Mouse (Mus musculus) left cerebral cortex, postnatal 10 days (tissue): ENCODE measurements at regions not wholly inside any gene's neighbourhood (a gene's known extent, or its start where the extent isn't known, plus 50 kb on each side); places are given as distances from the start of the nearest gene placed in this dataset.

ENCODE experiments used
- DNase-seq, 2 experiments: peaks; one replicate each; pipeline ENCODE4 v3.0.0; 2021 to 2022; ENCODE audit warnings: low spot score in 2 of 2, mixed read lengths in 1 of 2; ENCODE audit errors: extremely low spot score in 1 of 2
- intact Hi-C: fragments of 180-260 bp; cut with DNase I; formaldehyde crosslinking; loops from one replicate; pipeline ENCODE4 v1.15.1; 2025

DNA sequence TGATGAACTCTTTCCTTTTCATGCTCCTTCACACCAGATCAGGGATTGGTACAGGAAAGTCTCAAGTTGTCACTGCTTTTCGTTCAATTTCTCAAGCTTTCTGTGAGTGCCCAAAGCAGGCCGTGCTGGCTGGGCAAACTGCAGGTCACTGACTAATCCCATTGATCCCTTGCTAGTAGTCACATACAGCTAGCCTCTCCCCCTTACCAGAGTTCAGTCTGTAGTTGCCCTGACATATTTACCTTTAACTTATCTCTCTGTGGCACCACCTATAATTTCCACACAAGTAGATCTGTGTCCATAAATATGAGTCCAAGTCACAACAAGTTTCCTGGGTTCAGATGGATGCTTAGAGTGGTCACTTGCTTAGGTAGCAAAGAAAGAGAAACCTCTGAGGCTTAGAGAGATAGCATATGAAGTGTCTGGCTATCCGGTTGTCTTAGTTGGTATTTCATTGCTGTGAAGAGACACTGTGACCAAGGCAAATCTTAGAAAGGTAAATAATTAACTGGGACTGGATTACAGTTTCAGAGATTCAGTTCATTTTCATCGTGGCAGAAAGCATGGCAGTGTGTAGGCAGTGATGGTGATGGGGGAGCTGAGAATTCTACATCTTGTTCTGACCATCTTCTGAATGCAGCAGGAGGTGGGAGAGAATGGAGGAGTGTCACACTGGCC lies 362.8 kb upstream of the Pcsk5 start:
- no peak for DNase-seq
- intact Hi-C loops: no loop called here

DNA sequence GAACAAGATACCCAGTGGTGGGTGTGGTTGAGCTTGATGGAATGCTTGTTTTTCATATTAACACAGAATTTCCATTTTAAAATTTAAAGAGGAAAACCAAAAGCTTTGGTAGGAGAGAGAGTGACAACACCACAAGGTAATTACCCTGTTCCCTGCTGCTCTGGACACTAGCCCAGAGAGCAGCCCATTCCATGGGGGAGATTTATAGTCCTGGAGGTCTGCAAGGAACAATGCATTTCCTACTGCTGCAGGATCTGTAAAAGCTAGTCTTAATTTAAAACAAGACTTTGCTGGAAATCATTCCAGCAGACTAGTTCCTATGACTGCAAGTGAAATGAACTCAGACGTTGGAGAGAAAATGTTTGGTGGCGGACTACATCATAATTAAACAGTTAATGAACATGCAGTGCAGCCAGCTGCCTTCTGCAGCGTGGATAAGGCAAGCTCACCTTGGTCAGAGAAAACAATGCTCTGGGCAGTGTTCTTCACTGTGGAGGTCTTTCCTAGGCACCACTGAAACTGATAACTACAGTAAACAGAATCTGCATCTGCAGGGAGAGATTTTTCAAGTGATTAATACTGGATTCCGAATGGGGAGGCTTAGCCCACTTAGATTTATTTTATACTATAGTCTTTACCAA lies 351.8 kb upstream of the Pcsk5 start:
- intact Hi-C loops: no loop called here
- no peak for DNase-seq

DNA sequence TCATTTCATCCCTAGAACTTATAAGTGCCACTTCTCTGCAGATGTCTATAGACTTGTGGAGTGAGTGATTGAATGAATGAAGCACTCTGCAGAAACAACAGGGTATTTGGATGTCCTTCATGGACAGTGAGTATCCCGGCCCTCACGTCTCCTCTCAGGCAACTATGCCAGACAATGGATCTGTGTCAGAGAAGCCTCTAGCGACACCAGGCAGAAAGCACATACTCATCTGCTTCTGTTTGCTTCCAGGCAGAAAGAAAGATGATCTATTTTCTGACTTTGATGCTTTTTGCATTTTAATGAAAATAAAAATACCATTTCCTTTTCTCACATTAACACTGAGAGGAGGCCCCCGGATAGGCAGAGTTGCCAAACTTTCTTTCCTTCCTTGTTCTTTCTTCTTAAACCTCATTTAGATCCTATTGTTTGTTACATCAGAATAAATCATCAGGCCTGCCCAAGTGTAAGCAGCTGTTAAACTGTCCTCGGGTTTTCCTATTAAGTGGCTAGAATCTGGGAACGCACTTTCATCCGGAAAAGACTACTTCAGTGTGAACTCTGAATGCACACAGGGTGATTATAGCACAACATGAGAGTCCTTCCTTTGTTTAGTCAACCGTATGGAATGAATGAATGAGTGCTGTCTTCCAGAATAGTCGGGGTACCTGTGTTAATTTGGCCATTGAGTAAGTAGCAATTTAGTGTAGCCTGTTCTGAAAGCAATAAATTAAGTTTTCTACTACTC lies 350.9 kb upstream of the Pcsk5 start:
- intact Hi-C loops: no loop called here
- DNase-seq: no peak

DNA sequence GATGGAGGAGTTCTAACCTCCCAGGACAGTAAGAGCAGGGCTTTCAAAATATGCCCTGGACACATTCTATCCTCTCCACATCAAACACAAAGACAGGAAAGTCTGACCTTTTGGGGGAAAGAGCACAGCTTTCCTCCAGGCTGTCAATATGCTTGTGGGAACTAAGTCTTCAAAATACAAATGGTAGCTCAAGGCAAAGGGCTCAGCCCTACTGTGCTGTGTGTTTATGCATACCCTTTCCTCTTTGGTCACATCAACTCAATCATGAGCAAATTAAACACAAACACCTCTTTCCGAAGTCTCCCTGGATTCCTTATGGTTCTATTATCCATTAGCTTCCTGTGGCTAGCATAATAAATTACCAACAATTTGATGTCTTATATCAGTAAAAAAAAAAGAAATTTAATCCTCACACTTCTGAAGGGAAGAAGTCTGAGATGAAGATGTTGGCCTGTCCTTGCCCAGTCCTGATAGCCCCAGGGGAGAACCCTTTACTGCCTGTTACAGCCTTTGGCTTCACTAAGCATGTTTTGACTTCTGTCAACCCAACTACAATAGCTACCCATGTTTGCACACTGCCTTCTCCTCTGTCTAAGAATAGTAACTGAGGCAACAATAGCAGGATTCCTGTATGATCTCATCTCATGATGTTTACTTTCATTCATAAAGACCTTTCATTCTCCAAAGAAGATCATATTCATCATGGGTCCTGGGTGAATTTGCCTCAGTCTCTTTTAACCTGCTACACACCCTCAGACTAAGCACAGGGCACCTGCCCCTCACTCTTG lies 348.5 kb upstream of the Pcsk5 start:
- DNase-seq: no peak
- intact Hi-C loops: no loop called here

DNA sequence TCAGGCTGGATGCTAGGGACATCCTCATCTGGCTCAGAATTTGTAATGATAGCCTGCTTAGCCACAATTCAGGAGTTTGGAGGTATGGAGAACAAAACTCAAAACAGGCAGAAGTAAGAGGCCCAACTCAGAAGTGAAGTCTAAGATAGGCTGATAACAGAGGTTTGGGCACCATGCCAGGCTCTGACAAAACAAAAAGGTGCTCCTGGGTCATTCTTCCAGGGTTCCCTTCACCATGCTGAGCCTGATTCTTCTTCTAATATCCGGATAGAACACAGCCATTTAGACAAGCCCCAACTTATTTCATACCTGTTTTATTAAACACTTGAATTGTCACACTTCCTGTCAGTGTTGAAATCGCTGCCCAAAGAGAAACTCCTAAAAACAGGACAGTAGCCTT lies 347.8 kb upstream of the Pcsk5 start:
- intact Hi-C loops: no loop called here
- no peak for DNase-seq

DNA sequence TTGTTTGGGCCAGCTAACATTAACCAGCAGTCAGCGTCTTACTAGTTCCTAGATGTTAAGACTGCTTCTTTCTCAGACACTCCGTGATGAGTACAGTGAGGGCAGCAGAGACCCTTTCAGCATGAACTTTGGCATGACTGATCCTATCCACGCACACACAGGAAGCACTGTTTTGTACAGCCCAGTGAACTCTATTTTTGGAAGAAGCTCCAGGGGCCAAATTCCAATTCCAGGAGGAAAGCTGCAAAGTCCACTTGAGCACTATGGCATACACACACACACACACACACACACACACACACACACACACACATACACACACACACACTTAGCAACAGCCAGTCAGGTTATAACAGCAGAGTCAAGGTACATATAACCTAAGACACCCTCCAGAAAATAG lies 338.8 kb upstream of the Pcsk5 start:
- intact Hi-C loops: loop anchor here (10.0 kb wide), 1 partner anchor 369 kb away; no protein-coding TSS in a partner anchor

DNA sequence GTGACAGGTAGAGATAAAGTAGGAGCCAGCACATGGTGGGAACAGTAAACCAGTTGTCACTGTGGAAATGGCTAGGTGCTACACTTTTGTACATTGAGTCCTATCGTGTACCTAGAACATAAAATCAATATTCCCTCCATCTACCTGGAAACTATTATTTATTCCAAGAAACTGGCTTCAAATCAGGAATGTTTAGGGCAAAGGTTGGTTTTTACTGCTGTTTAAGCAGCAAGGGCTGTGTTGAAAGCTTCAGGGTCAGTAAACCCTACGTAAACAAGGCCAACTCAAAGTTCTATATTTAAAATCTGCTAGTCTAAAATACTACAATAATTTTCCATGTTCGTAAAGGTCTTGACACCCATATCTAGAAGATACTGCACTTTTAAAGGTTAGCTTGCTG lies 309.1 kb upstream of the Pcsk5 start:
- DNase-seq: no peak
- intact Hi-C loops: no loop called here

More for the DNA sequence above, 338.8 kb upstream of the Pcsk5 start:
- no peak for DNase-seq

DNA sequence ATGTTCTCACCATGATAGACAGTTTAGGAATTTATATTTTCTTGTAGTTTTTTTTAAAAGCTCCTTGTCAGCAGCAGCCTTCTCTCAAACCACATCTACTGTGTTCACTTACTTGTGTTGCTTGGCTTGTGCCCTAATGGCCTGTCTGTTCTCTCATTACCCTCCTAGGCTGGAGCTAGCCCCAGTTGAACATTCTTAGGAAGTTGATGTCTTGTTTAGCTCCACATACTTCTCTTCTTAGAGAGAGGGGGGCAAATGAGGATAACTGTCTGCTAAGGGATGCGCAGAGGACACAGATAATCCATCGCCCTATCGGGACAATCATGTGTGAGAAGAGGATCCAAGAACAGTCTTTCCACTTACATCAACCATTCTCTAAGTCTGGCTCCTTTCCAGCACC lies 293.5 kb upstream of the Pcsk5 start:
- DNase-seq: no peak
- intact Hi-C loops: no loop called here

DNA sequence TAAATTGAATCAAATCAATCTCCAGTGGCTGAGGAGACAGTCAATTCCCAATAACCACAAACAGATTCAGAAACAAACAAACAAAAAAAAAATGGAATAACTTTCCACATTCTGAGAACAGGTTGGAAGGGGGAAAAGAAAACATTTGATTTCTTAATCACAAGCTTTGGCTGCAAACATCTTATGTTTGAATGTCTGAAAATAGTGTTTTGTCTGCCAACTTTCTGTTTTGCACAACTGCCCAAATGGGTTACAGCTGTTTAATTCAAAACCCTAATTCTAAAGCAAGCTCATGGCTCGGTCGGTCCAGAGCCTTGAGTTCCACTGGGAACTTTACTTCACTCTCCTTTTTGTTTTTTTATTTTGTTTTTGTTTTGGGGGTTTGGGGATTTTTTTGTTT lies 291.4 kb upstream of the Pcsk5 start:
- no peak for DNase-seq
- intact Hi-C loops: no loop called here

DNA sequence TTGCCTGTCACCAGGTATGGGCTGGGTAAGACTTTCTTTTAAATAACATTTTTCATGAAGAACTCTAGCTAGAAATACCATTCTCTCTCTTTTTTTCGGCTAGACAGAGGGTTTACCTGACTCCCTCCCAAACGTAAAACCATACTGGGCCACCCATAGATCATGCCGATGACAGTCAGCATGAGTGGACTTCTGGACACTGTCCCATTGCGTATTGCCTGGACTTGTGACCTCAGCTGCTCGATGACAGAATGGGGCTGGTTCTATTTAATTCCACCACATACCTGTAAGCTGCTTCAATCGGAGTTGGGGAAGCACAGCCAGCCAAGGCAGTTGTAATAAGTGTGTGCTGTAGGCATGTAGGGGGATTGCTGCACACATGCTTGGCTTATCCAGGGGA lies 268.8 kb upstream of the Pcsk5 start:
- intact Hi-C loops: no loop called here
- no peak for DNase-seq

DNA sequence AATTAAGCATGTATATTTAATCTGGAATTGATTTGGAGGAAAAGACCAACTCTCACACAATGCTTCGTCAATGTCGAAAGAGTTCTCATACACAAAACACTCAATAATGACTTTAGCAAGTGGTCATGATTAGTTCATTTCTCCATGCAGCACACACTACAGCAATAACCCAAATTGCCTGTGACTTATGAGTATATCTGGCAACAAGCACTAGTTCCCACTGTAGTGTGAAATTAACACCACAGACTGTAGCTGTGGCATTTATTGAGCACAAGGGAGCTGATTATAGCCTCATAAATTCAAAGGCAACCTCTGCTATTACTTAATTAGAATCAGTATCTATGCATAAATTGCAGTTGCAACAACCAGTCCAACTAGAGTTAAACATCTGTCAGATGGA lies 267.2 kb upstream of the Pcsk5 start:
- DNase-seq: no peak
- intact Hi-C loops: no loop called here

DNA sequence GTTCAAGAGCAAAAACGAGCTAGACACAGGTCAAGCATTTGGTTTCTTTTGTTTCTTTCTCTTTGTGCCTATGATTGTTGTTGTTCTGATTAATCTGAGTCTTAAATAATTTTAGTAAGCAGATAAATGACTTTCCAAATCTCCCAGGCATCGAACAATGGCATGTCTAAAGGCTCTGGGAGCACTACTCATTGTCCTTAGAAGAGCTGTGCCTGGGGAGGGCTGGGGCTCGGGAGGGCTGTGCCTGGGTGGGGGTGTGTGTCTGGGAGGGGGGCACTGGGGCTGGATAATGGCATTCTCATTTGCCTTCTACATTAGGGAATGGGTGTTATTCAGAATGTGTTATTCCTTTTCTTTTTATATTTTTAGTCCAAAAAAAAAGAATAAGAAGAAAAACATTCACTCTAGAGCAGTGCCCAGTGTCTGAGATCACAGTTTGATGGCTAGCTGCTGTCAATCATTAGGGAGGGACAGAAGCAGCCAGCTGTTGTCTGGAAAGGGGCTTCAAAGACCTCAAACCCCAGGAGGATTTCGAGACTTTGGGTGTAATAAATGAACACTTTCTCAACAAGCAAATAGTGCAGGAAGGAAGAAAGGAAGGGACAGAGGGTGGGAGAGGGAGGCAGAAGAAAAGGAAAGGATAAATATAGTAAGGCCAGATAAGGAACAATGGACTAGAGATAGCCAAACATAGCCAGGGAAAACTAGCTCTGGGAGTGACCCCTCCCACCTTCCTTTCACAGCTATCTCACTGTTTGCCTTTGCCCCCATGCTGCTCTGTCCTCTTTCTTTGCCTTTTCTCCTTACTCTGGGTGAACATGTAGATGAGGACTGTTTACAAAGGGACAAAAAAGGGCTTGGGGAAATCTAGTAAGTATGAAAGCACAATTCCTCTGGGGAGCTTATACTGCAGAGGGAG lies 264.2 kb upstream of the Pcsk5 start:
- intact Hi-C loops: no loop called here
- no peak for DNase-seq

DNA sequence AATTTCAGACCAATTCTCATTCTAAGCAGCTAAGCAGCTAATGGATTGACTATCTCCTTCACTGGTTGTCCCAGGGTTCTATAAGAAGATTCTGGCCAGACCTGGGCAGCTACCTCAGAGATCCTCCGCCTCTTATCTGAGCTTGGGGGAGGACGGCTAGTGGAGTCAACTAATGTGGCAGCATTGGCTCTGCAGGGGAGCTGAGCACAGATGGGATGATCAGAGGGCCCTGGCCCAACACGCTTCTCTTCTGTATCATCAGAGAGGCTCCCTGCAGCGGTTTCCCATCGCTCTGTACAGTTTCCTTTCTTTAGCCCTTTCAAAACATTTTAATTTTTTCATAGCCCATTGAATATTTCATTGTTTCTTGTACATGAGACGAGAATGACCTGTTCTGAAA lies 245.9 kb upstream of the Pcsk5 start:
- no peak for DNase-seq
- intact Hi-C loops: no loop called here

DNA sequence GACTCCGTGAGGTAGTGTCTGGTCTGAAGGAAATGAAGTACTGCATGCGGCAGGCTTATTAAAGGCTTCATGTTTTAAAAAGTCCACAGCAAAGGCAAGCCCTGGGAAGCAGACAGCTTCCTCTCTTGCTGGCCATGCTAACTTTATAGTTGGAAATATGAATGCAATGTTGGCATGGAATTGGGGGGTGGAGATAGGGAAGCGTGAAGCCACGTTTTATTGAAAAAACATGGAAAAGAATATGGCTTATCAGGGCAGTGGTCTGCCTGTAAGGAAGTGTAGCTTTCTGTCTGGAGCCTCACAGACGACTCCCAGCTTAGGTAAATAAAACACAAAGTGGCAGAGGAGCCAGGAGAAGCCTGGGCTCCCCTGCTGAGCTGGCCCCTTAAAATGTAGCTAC lies 231.5 kb upstream of the Pcsk5 start:
- intact Hi-C loops: no loop called here
- no peak for DNase-seq

DNA sequence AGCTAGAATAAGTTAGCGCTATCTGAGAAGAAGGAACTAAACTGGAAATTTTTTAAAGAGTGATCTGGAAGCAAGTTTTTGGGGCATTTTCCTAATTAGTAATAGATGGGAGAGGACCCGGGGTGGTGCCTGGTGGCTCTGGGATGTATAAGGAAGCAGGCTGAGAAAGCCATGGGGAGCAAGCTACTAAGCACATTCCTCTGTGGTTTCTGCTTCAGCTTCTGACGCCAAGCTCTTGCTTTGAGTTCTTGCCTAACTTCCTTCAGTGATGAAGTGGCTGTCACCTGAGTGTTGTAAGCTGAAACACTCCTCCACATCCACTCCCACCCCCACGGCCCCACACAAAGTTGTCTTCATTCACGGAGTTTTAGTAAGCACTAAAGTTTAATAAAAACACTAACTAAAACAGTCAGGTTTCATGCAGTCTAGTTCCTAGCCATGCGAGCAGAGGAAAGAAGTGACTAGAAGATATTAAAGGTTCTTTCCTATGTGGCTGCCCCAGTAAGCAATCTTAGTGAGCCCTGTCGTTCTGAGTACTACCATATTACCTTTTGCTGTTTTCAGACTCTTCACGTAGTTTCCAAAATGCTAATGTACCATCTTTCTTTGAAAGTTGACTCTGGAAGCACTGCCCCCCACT lies 230.5 kb upstream of the Pcsk5 start:
- DNase-seq: no peak
- intact Hi-C loops: no loop called here

DNA sequence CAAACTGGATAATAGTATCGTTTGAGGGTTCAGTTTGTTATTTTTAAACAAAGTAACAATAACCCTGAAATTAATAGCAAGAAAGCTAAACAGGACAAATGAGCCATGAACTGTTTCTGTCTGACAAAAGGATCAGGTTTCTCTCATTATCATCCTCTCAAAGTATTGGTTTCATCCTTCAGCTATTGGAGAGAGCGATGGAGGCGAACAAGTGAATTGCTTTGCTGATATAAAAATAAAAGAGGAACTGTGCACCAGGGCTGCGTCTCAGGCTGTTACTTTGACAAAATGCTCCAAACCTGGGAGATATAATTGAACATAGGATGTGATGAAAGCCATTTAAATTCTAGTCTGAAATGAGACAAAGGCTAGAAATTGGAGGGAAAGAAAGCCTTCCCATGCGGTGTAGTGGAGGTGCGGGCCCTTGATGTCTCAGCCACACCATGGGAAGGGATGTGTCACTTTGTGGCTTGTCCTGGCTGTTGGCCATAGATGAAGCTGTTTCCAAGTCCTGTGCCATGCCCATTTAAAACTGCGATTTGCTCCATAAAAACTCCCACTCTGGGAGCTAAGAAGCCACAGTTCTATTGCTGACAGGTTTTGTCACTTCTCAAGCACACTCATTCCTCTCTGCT lies 219.9 kb upstream of the Pcsk5 start:
- intact Hi-C loops: no loop called here
- no peak for DNase-seq

DNA sequence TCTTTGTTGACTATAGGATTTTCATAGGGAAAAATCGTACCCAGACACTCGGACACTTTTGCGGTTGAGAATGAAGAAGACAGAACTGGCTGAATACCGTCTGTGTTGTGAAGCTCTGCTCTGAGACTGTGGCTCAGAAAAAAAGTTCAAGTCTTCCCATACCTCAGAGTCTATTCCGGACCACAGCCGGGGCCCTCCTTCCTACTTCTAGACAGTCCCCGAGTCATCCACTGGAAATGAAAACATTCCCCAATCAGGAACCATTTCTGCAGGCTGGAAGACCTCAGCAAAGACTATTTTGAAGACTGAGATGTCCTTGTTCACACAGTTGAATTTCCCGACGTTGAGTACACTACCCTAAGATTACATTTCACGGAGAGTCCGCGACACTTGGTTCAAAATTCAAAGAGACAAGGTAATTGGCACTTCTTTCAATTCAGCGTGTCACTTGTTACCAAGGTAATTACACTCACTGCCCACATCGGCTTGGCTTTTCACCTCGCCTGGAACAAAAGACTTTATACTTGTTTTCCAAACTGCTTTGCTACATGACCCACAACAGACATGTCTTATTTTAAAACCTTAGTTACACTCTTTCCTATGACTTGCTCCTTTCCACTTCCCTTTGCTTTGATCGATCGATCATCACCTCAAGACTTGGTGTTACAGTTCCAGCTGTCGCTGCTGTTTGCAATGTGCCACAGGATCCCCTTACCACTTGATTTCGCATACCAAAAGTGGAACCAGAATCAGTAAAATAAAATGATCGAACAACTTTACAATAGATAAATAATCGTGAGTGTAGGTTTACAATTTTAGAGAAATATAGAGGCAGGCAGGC lies 219.2 kb upstream of the Pcsk5 start:
- intact Hi-C loops: no loop called here

More for the DNA sequence above, 219.2 kb upstream of the Pcsk5 start:
- no peak for DNase-seq
